Comparison of ENCODE assay signal across 19 mouse cellular contexts in the genomic region with DNA sequence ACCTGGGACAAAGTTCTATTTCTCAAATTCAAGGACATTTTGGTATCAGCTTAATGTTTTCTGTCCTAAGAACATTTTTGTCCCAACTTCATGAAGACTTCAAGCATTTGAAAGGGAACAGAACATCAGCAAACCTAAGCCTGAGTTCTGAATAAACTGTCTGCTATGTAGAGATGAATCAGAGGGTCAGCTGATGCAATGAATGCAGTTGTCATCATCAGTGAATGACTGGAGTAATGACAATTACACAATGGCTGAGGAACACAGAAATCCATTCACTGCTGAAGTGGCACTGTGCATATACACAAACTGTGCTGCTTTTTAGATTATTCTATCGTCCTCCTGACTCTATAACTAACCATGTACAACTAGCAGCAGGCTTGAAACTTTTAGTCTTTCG. TPM values are rescaled to one million over a fixed set of nuclear protein-coding genes. Genes with fewer than 3 reads are reported as not detected.
DNase-seq lines count a peak whose midpoint lies in the region.
"Had no signal": no experiment of that assay in that cellular context is flagged by ENCODE, and none has a peak within 500 bp of the region (broad histone marks: within the 10 kb centered on the region; RNA-seq: fewer than 3 reads in every experiment).

No protein-coding gene starts in this region.

- intact Hi-C loops in left cerebral cortex, postnatal 36 days (cut with DNase I), result no loop called here

- peak; percentile 4 to 7 for DNase-seq in adrenal gland, postnatal 36 days
- no peak for DNase-seq in adrenal gland, postnatal 25 days
- DNase-seq in Muller cell, postnatal 12 days (ENCODE audit: inconsistent ontology term), result peak; percentile 76
- DNase-seq in fibroblast of lung, adult 2 months (ENCODE audit: low read depth), result peak; percentile 30
- no peak for DNase-seq in layer of hippocampus, postnatal 14 days (ENCODE audit: low spot score in 2 of 2)
- DNase-seq in left cerebral cortex, postnatal 36 days (ENCODE audit: low spot score in 2 of 2), result no peak
- DNase-seq: adrenal gland, postnatal 14 days; B cell, adult 2 months; cerebellum, adult 11 months; cerebellum, adult 8-10 months; cerebellum, postnatal 14 days; embryo, embryonic 11 days; gastrocnemius, adult 2 months; gastrocnemius, postnatal 25 days had no signal

RNA-seq across cellular contexts. Expression of a gene that starts 38.5 kb away (rescaled TPM):
- total RNA-seq in adrenal gland, postnatal 36 days (2021), result not detected
- not detected in 2 replicates for total RNA-seq in adrenal gland, postnatal 25 days (2021)
- not detected for total RNA-seq in layer of hippocampus, postnatal 14 days (2021)
- total RNA-seq in left cerebral cortex, postnatal 36 days (2021), result not detected
- total RNA-seq: adrenal gland, postnatal 14 days; common myeloid progenitor, adult 5-6 weeks; G1E; gastrocnemius, adult 2 months; gastrocnemius, postnatal 25 days; granulocyte monocyte progenitor cell, adult 5-6 weeks; heart, adult 8-10 months; heart, postnatal 25 days had no signal

RNA-seq across cellular contexts. Expression of a gene that starts 53.0 kb away (rescaled TPM):
- total RNA-seq in adrenal gland, postnatal 36 days (2021), result 10 to 100 TPM; 17.0 to 22.1 TPM
- total RNA-seq in adrenal gland, postnatal 25 days (2021), result 10.7 and 10.8 TPM in 2 replicates
- total RNA-seq in layer of hippocampus, postnatal 14 days (2021), result 1 to 10 TPM; 2.6 to 3.6 TPM
- 1 to 10 TPM; 3.0 to 3.2 TPM for total RNA-seq in left cerebral cortex, postnatal 36 days (2021)

Comparison
In these comparisons a context has a peak if more than half of its experiments do, and no peak if none do; other contexts are left out.
1. DNase-seq: peak in adrenal gland, postnatal 36 days (2 of 2), Muller cell, postnatal 12 days (single experiment) and fibroblast of lung, adult 2 months (single experiment); none in adrenal gland, postnatal 25 days (single experiment), layer of hippocampus, postnatal 14 days (0 of 2) and left cerebral cortex, postnatal 36 days (0 of 2).